Mouse (Mus musculus): Measurements from ENCODE around the gene Rap1b. TPM values are rescaled to one million over a fixed set of nuclear protein-coding genes. Genes with fewer than 3 reads are reported as not detected.

Rap1b gene
- polyA plus RNA-seq, 1 experiment from 2014 or later = 176 TPM

- H3K36me3 ChIP-seq (ENCODE audit: control insufficient read depth, insufficient read depth, low read length) = no peaks in the 10 kb centered on the region
- H3K4me2 ChIP-seq (replicated peaks; ENCODE audit: low read depth, low read length) = peak overlapping the region; percentile 67
- peak; percentile 88 for ATAC-seq (ENCODE audit: low FRiP score, low TSS enrichment)
- H3K27ac ChIP-seq (ENCODE audit: low read depth, low read length) = peak overlapping the region; percentile 95
- H3K4me3 ChIP-seq (ENCODE audit: low read length) = peak overlapping the region; percentile 67
- under 1% methylated on average over 21 of the region's 21 CpGs for WGBS
- peak overlapping the region; percentile 98 for H3K9ac ChIP-seq (ENCODE audit: low read depth, low read length)
- H3K27me3 ChIP-seq (ENCODE audit: control insufficient read depth, insufficient read depth, low read length) = no peaks in the 10 kb centered on the region
- H3K4me1 ChIP-seq (ENCODE audit: control insufficient read depth, insufficient read depth, low read length) = peaks cover 5% of the 10 kb centered on the region
- no peaks in the 10 kb centered on the region for H3K9me3 ChIP-seq (ENCODE audit: control insufficient read depth, low read length)
Observed at GRCm38 (mm10) chr10:117846260-117846632, 411 bp upstream of the Rap1b start.

GRCm38 (mm10) chr10:117844782-117845596 is 846 bp downstream of the Rap1b start:
- no peak; the same call in none of the 2 replicates for ATAC-seq (ENCODE audit: low FRiP score, low TSS enrichment)
- Histone ChIP-seq H3K4me2 (replicated peaks; ENCODE audit: low read depth, low read length) (peak overlapping the region; percentile 67), H3K4me3 (ENCODE audit: low read length) (peak overlapping the region; percentile 67), H3K27me3 (ENCODE audit: control insufficient read depth, insufficient read depth, low read length) (no peaks in the 10 kb centered on the region), H3K36me3 (ENCODE audit: control insufficient read depth, insufficient read depth, low read length) (no peaks in the 10 kb centered on the region), H3K9me3 (ENCODE audit: control insufficient read depth, low read length) (no peaks in the 10 kb centered on the region), H3K9ac (ENCODE audit: low read depth, low read length) (peak overlapping the region; percentile 98), H3K27ac (ENCODE audit: low read depth, low read length) (peak overlapping the region; percentile 90), H3K4me1 (ENCODE audit: control insufficient read depth, insufficient read depth, low read length) (peaks cover 5% of the 10 kb centered on the region)
- 1% methylated on average over 50 of the region's 52 CpGs for WGBS

GRCm38 (mm10) chr10:117844279-117844678 is 1.6 kb downstream of the Rap1b start:
- Histone ChIP-seq H3K9me3 (ENCODE audit: control insufficient read depth, low read length) (no peaks in the 10 kb centered on the region), H3K27ac (ENCODE audit: low read depth, low read length) (no peak overlapping the region), H3K36me3 (ENCODE audit: control insufficient read depth, insufficient read depth, low read length) (no peaks in the 10 kb centered on the region), H3K4me3 (ENCODE audit: low read length) (peak overlapping the region; percentile 67), H3K4me2 (replicated peaks; ENCODE audit: low read depth, low read length) (peak overlapping the region; percentile 67), H3K4me1 (ENCODE audit: control insufficient read depth, insufficient read depth, low read length) (peaks cover 5% of the 10 kb centered on the region), H3K27me3 (ENCODE audit: control insufficient read depth, insufficient read depth, low read length) (no peaks in the 10 kb centered on the region), H3K9ac (ENCODE audit: low read depth, low read length) (peak overlapping the region; percentile 98; the same call in 1 of the 2 replicates)
- ATAC-seq (ENCODE audit: low FRiP score, low TSS enrichment) = no peak
- WGBS = 27% methylated on average over 5 of the region's 5 CpGs

- Histone ChIP-seq H3K4me3 (ENCODE audit: low read length) (peak overlapping the region; percentile 67), H3K9ac (ENCODE audit: low read depth, low read length) (no peak overlapping the region), H3K27me3 (ENCODE audit: control insufficient read depth, insufficient read depth, low read length) (no peaks in the 10 kb centered on the region), H3K27ac (ENCODE audit: low read depth, low read length) (no peak overlapping the region), H3K4me1 (ENCODE audit: control insufficient read depth, insufficient read depth, low read length) (peaks cover 5% of the 10 kb centered on the region), H3K4me2 (replicated peaks; ENCODE audit: low read depth, low read length) (peak overlapping the region; percentile 67; the same call in 1 of the 2 replicates), H3K9me3 (ENCODE audit: control insufficient read depth, low read length) (no peaks in the 10 kb centered on the region), H3K36me3 (ENCODE audit: control insufficient read depth, insufficient read depth, low read length) (no peaks in the 10 kb centered on the region)
- 73% methylated on average over 5 of the region's 5 CpGs for WGBS
- no peak for ATAC-seq (ENCODE audit: low FRiP score, low TSS enrichment)
Observed at GRCm38 (mm10) chr10:117843690-117844089, 2.1 kb downstream of the Rap1b start.

- no peak overlapping the region for H3K9ac ChIP-seq (ENCODE audit: low read depth, low read length)
- no peak overlapping the region for H3K4me2 ChIP-seq (replicated peaks; ENCODE audit: low read depth, low read length)
- H3K9me3 ChIP-seq (ENCODE audit: control insufficient read depth, low read length) = no peaks in the 10 kb centered on the region
- ATAC-seq (ENCODE audit: low FRiP score, low TSS enrichment) = no peak
- no peaks in the 10 kb centered on the region for H3K27me3 ChIP-seq (ENCODE audit: control insufficient read depth, insufficient read depth, low read length)
- no peak overlapping the region for H3K27ac ChIP-seq (ENCODE audit: low read depth, low read length)
- peaks cover 5% of the 10 kb centered on the region for H3K4me1 ChIP-seq (ENCODE audit: control insufficient read depth, insufficient read depth, low read length)
- H3K36me3 ChIP-seq (ENCODE audit: control insufficient read depth, insufficient read depth, low read length) = no peaks in the 10 kb centered on the region
- WGBS = 94% methylated on average over 1 of the region's 1 CpGs
- no peak overlapping the region for H3K4me3 ChIP-seq (ENCODE audit: low read length)
Observed at GRCm38 (mm10) chr10:117841765-117842164, 4.1 kb downstream of the Rap1b start.

GRCm38 (mm10) chr10:117840431-117840995 is 5.3 kb downstream of the Rap1b start:
- no peak overlapping the region for H3K27ac ChIP-seq (ENCODE audit: low read depth, low read length)
- no peak overlapping the region for H3K4me2 ChIP-seq (replicated peaks; ENCODE audit: low read depth, low read length)
- no peak for ATAC-seq (ENCODE audit: low FRiP score, low TSS enrichment)
- 92% methylated on average over 5 of the region's 5 CpGs for WGBS
- no peak overlapping the region for H3K4me3 ChIP-seq (ENCODE audit: low read length)
- H3K9ac ChIP-seq (ENCODE audit: low read depth, low read length) = no peak overlapping the region
- no peaks in the 10 kb centered on the region for H3K36me3 ChIP-seq (ENCODE audit: control insufficient read depth, insufficient read depth, low read length)
- H3K27me3 ChIP-seq (ENCODE audit: control insufficient read depth, insufficient read depth, low read length) = no peaks in the 10 kb centered on the region
- H3K4me1 ChIP-seq (ENCODE audit: control insufficient read depth, insufficient read depth, low read length) = peaks cover 8% of the 10 kb centered on the region
- no peaks in the 10 kb centered on the region for H3K9me3 ChIP-seq (ENCODE audit: control insufficient read depth, low read length)

GRCm38 (mm10) chr10:117839737-117840136 is 6.1 kb downstream of the Rap1b start:
- no peak for ATAC-seq (ENCODE audit: low FRiP score, low TSS enrichment)
- peaks cover 11% of the 10 kb centered on the region for H3K4me1 ChIP-seq (ENCODE audit: control insufficient read depth, insufficient read depth, low read length)
- no peak overlapping the region for H3K27ac ChIP-seq (ENCODE audit: low read depth, low read length)
- no peaks in the 10 kb centered on the region for H3K27me3 ChIP-seq (ENCODE audit: control insufficient read depth, insufficient read depth, low read length)
- H3K4me3 ChIP-seq (ENCODE audit: low read length) = no peak overlapping the region
- no peak overlapping the region for H3K9ac ChIP-seq (ENCODE audit: low read depth, low read length)
- WGBS = 94% methylated on average over 3 of the region's 3 CpGs
- H3K4me2 ChIP-seq (replicated peaks; ENCODE audit: low read depth, low read length) = no peak overlapping the region
- H3K9me3 ChIP-seq (ENCODE audit: control insufficient read depth, low read length) = no peaks in the 10 kb centered on the region
- H3K36me3 ChIP-seq (ENCODE audit: control insufficient read depth, insufficient read depth, low read length) = no peaks in the 10 kb centered on the region

GRCm38 (mm10) chr10:117838924-117839323 is 6.9 kb downstream of the Rap1b start:
- Histone ChIP-seq H3K9me3 (ENCODE audit: control insufficient read depth, low read length) (no peaks in the 10 kb centered on the region), H3K4me1 (ENCODE audit: control insufficient read depth, insufficient read depth, low read length) (peaks cover 10% of the 10 kb centered on the region), H3K27me3 (ENCODE audit: control insufficient read depth, insufficient read depth, low read length) (no peaks in the 10 kb centered on the region), H3K4me3 (ENCODE audit: low read length) (no peak overlapping the region), H3K36me3 (ENCODE audit: control insufficient read depth, insufficient read depth, low read length) (no peaks in the 10 kb centered on the region), H3K27ac (ENCODE audit: low read depth, low read length) (no peak overlapping the region), H3K9ac (ENCODE audit: low read depth, low read length) (no peak overlapping the region), H3K4me2 (replicated peaks; ENCODE audit: low read depth, low read length) (no peak overlapping the region)
- WGBS = 94% methylated on average over 3 of the region's 3 CpGs
- no peak for ATAC-seq (ENCODE audit: low FRiP score, low TSS enrichment)

- Histone ChIP-seq H3K27me3 (ENCODE audit: control insufficient read depth, insufficient read depth, low read length) (no peaks in the 10 kb centered on the region), H3K9me3 (ENCODE audit: control insufficient read depth, low read length) (no peaks in the 10 kb centered on the region), H3K4me2 (replicated peaks; ENCODE audit: low read depth, low read length) (no peak overlapping the region), H3K4me3 (ENCODE audit: low read length) (no peak overlapping the region), H3K4me1 (ENCODE audit: control insufficient read depth, insufficient read depth, low read length) (peaks cover 6% of the 10 kb centered on the region; the same call in 1 of the 2 replicates), H3K27ac (ENCODE audit: low read depth, low read length) (no peak overlapping the region), H3K9ac (ENCODE audit: low read depth, low read length) (no peak overlapping the region), H3K36me3 (ENCODE audit: control insufficient read depth, insufficient read depth, low read length) (no peaks in the 10 kb centered on the region)
- no peak for ATAC-seq (ENCODE audit: low FRiP score, low TSS enrichment)
- WGBS = 83% methylated on average over 2 of the region's 2 CpGs
Observed at GRCm38 (mm10) chr10:117836354-117836753, 9.5 kb downstream of the Rap1b start.

All from kidney, embryonic 14.5 days (tissue).